Mouse (Mus musculus): ENCODE measurements at regions not wholly inside any gene's neighbourhood (a gene's known extent, or its start where the extent isn't known, plus 50 kb on each side); places are given as distances from the start of the nearest gene placed in this dataset.
"Not testable (repeated sequence)": the region's sequence is repeated elsewhere in the genome, so short reads cannot be mapped to it uniquely, and the experiment has no call there.

DNA sequence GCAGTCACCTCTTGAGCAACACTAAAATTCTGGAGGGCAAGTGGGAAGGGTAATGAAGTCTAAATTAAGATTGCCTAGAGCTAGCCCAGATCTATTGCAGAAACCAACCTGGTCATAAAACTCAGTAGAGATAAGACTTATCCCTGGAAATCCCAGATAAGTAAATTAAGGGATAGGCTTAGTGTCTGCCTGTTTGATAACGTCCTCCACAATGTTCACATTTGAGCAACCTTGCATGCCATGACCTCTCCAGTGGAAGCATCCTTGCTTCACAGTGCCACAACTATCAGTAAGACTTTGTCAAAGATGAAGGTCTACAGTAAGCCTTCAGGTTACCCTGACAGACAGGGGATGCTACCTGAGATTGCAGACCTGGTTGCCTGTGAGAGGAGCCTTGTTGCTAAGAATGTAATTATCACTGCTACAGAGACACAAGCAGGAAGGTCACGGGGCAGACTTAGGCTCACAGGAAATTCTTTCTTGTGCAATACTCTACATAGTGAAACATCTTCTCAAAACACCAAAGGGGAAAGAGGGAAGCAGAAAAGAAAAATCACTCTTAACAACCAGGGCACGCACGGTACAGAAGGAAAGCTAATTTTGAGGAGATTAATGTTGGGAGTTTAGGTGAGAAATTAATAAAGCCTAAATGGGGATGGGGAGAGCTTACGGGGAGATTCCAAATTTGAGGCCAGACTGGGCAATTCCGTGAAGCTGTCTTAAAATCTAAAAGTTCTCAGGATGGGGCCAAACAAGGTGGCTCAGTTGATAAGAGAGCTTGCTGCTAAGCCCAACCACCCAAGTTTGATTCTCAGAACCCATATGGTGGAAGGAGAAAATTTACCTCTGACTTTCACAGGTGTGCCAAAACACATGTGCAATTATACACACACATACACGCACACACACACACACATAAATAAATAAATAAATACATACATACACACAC is 56.9 kb upstream of the Prdm9 start:
- intact Hi-C loops (cut with DNase I): no loop called here

DNA sequence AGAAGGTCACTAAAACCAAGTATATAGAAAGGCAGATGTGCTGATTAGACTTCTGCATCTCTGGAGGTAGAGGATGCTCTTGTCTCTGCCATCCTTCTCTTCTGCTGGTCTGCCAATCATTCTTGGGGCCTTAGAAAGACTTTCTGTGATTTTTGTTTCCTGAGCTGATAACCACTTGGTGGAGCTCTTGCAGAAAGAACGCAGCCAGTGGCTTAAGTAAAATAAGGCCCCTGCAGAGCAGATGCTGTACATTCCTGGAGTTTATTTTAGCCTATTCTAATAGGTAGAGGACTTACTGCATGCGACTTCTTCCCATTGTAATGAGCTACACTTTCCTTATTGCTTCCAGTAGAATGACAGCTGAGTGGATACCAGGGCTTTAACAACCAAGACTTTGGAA is 58.8 kb upstream of the Prdm9 start:
- intact Hi-C loops (cut with DNase I): loop anchor here (2.0 kb wide), 1 partner anchor 102 kb away; no protein-coding TSS in a partner anchor

DNA sequence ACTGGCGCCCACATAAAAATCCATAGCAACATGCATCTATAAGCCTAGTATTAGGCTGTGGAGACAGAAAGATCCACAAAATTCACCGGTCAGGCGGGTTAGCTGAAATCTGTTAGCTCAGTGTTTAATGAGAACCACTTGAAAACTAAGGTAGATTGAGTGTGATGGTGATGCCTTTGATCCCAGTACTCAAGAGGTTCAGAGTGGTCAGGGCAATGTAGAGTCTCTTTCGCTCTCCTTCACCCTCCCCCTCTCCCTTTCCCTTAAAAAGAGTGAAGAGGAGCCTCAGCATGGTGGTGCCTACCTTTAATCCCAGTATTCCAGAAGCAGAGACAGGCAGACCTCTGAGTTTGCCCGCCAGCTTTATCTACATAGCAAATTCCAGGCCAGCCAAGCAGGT is 66.6 kb upstream of the Prdm9 start:
- intact Hi-C loops (cut with DNase I): no loop called here

DNA sequence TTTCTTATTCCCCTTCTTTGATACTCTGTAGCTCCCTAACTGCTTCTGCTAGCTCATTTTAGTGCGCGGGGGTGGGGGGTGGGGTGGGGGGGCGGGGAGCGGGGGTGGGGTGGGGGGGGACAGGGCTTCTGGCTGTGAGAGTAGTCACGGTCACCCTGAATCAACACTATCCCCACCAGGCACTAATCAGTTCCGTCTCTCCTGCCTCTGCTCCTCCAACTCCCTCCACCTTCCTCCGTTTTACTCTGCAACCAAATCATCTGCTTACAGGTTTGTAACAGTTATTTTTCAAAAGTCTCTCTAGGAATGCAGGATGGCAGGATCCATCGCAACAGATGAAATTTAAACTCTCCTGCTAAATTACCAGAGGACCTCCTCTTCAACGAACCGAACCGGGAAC is 67.5 kb upstream of the Prdm9 start:
- intact Hi-C loops (cut with DNase I): no loop called here

DNA sequence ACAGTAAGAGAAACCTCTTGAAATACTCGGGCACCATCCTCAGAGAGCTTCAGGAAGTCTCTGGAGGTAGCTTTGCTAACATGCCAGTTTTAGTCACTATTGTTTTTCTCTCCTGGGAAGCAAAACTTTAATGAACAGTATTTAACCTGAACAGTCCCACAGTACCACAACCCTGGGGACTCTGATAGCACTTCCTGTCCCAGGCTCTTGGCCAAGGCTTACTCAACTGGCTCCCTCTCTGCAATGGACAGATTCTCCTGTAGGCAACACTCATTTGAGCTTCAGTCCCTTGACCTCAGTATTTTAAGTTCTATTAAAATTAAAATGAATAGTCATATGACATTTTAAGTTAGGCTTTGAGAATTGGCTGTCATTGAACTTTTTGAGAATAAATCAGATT is 67.9 kb upstream of the Prdm9 start:
- intact Hi-C loops (cut with DNase I): no loop called here

DNA sequence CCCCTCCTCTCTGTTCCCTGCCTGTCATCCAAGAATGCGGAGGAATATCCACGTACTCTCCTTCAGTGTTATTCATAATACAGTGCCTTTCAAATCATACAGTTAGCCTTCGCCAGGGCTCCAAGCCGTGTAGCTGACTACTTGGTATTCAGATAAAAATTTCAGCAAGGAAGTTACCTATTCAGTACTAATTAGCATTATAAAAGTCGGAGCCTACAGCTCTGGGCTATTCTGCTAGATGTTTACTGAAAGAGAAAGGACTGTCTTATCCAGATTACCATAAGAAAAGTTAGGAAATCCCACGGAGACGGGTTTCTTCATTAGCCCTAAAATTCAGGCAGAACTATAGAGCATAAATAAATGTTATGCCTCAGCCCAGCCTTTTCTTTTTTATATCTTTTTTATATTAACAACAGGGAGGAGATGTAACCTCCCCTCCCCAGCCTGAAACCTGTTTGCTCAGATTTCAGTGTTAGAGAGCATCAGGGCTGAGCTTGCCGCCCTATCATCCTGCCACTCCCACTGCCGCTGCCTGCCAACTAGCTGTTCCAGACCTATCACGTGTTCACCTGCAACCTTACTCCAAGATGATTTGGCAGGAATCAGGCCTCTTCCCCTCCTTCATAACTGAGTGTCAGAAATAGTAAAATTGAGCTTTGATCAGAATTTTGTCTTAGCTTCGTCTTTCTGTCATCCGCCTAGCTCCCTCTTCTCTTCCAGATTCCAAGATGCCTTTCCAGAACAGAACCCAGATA is 65.5 kb upstream of the Chd1 start:
- intact Hi-C loops (cut with DNase I): not testable (repeated sequence)

DNA sequence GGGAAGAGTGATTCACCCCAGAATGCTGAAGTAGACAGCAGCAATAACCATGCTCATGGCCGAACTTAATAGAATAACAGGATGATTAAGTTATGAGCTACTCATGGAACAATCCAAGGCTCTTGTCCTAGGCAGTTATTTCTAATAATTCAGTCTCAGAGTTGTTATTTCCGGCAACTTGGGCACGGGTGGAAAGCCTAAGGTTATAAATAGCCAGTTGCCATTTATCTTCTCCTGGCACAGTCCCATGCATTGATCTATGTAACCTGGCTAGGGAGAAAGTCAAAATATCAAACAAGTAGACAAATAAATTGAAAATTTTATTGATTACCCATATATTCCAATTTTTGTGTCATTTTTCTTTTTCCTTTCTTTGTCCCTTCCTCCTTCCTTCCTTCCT is 64.0 kb upstream of the Chd1 start:
- intact Hi-C loops (cut with DNase I): no loop called here

DNA sequence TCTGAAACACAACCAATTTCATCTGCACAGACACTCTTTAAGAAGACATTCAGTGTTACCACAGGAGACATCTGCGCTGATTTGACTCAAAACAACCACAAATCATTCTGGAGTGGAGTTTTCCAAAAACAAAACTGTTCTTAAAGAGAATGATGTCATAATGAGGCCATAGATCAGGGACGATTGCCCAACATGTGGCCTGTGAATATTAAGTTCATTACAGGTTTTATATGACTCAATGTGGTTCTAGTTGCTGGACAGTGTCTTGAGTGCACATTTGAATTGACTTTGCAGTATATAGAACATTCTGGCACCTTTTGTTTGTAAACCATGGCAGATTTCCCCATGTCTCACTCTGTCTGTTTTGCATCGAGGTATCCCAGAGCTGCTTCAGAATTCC is 63.0 kb upstream of the Chd1 start:
- intact Hi-C loops (cut with DNase I): no loop called here

DNA sequence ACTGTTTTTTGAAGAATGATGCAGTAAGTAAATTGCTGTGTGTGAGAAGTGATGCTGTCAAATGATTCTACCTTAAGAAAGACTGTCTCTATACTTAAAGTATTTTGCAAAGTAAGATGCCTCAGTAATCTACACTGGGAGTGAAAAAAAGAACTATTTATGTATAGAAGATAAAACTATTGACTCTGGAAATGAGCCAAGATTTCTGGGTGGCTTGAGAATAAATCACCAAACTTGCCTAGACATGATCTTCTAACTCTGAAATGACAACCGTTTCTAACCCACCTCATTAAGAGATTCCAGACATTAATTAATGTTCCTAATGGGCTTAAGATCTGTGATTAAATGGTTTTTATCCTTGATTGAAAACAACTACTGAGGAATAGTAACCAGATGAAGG is 58.0 kb upstream of the Chd1 start:
- intact Hi-C loops (cut with DNase I): no loop called here

DNA sequence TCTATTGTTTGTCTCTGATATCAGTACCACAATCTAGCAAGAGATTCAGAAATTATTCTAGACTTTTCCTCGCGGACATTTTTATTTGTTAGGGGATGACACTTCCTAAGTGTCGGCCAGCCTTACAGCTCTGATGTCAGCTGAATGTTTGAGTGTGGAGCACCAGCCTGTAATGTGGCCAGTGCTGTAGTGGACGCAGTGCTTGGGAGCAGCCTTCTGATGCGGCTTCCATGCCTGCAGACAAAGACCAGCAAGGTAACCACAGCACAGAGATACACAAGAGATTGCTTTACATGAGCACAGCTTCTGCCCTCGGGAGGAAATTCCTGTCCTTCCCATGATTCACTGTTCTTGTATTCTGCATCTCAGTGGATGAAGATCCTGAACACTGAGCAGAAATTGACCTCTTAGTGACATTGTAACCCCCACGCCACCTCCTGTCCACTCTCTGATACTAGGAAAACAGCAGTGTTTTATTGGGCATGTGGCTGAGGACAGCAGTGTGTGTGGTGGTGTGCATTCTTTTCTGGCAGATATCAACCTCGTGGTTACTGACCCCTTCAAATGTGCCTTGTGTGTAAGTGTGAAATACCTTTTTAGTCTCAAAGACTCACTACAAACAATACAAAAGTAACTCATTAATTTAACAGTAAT is 54.6 kb upstream of the Chd1 start:
- intact Hi-C loops (cut with DNase I): no loop called here

DNA sequence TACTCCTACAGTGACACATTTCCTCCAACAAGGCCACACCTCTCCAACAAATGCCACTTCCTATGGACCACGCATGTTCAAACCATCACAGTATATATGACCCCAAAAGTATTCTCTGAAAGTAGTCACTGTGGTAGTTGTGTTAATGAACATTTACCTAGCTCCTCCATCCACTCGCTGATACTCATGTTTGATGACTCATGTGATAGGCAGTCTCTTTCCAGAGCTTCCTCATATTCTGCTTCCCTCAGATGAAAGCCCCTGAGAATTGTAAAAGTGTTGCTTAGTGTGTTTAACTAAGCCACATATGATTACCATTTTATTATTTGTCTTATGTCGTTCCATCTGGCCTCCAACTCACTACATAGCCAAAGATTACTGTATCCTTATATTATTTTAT is 52.9 kb upstream of the Chd1 start:
- intact Hi-C loops (cut with DNase I): no loop called here
